In the genomic region with DNA sequence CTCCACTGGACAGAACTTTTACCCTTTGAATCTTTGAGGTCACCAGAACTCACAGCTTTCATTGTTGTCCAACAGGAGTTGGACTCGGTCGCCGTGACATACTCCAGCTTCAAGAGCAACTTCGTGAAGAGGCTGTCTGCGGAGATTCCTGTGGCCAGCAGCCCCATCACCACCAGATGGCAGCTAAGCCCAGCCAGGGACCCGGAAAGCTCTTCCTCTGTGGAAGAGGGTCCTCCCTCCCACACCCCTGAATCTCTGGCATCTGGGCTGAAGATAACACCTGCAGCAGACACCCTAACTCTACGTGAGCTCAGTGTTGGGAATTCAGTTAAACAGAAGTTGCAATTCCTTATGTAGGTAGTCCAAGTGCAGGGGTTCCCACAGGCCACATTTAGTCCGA, we compare ENCODE assay signal across 11 mouse cellular contexts. TPM values are rescaled to one million over a fixed set of nuclear protein-coding genes. Genes with fewer than 3 reads are reported as not detected.
A peak's percentile ranks its signal among the peaks of the same experiment; 100 is the strongest.
DNase-seq lines count a peak whose midpoint lies in the region; ATAC-seq and TF ChIP-seq lines count a peak whose summit lies in the region.
"Had no signal": no experiment of that assay in that cellular context is flagged by ENCODE, and none has a peak within 500 bp of the region (broad histone marks: within the 10 kb centered on the region; RNA-seq: fewer than 3 reads in every experiment).

No protein-coding gene starts in this region.

- H3K4me2 ChIP-seq in forebrain, postnatal 0 days (ENCODE audit: low read depth): no peak overlapping the region
- H3K4me2 ChIP-seq in forebrain, embryonic 12.5 days: no peak overlapping the region
- H3K4me2 ChIP-seq: liver, embryonic 15.5 days had no signal

- H3K4me1 ChIP-seq in forebrain, postnatal 0 days (ENCODE audit: insufficient read depth): no peaks in the 10 kb centered on the region
- no peaks in the 10 kb centered on the region for H3K4me1 ChIP-seq in forebrain, embryonic 12.5 days
- H3K4me1 ChIP-seq: liver, embryonic 15.5 days had no signal

- no peak overlapping the region for H3K4me3 ChIP-seq in forebrain, postnatal 0 days (ENCODE audit: low read depth, low read length)
- no peak overlapping the region for H3K4me3 ChIP-seq in forebrain, embryonic 12.5 days (replicated peaks)
- H3K4me3 ChIP-seq in layer of hippocampus, adult 2 months: no peak overlapping the region
- H3K4me3 ChIP-seq: liver, embryonic 15.5 days had no signal

- H3K27me3 ChIP-seq in forebrain, postnatal 0 days (ENCODE audit: insufficient read depth, low read length): no peaks in the 10 kb centered on the region
- no peaks in the 10 kb centered on the region for H3K27me3 ChIP-seq in forebrain, embryonic 12.5 days
- H3K27me3 ChIP-seq: liver, embryonic 15.5 days had no signal

- no peak overlapping the region for H3K27ac ChIP-seq in forebrain, postnatal 0 days (ENCODE audit: low read depth, low read length)
- H3K27ac ChIP-seq in forebrain, embryonic 12.5 days: no peak overlapping the region
- H3K27ac ChIP-seq in layer of hippocampus, adult 2 months: no peak overlapping the region
- H3K27ac ChIP-seq: liver, embryonic 15.5 days had no signal

- peak; percentile 20 for DNase-seq in forebrain, postnatal 0 days
- DNase-seq in layer of hippocampus, adult 2 months (ENCODE audit: low spot score in 2 of 2): no peak
- DNase-seq in layer of hippocampus, postnatal 14 days (ENCODE audit: low spot score in 2 of 2): no peak
- peak; percentile 37 for DNase-seq in right cerebral cortex, postnatal 14 days
- no peak for DNase-seq in right cerebral cortex, postnatal 4 days
- peak; percentile 34 for DNase-seq in thymus, postnatal 4 days
- DNase-seq in urinary bladder, adult 18-20 months (ENCODE audit: low spot score in 2 of 2): no peak
- DNase-seq: B cell, adult 2 months; spleen, adult 18-20 months had no signal

- H3K36me3 ChIP-seq in forebrain, postnatal 0 days (ENCODE audit: insufficient read depth): no peaks in the 10 kb centered on the region
- no peaks in the 10 kb centered on the region for H3K36me3 ChIP-seq in forebrain, embryonic 12.5 days (replicated peaks)
- H3K36me3 ChIP-seq: liver, embryonic 15.5 days had no signal

- ATAC-seq in forebrain, postnatal 0 days: peak; percentile 36; the same call in 1 of the 2 replicates
- no peak for ATAC-seq in forebrain, embryonic 12.5 days (ENCODE audit: low FRiP score)

- 38% methylated on average over 8 of the region's 8 CpGs for WGBS in forebrain, postnatal 0 days
- WGBS in forebrain, embryonic 12.5 days: 42% methylated on average over 8 of the region's 8 CpGs

- no peak overlapping the region for H3K9ac ChIP-seq in forebrain, postnatal 0 days
- no peak overlapping the region for H3K9ac ChIP-seq in forebrain, embryonic 12.5 days
- H3K9ac ChIP-seq: liver, embryonic 15.5 days had no signal

- H3K9me3 ChIP-seq in forebrain, postnatal 0 days (ENCODE audit: low read length): no peaks in the 10 kb centered on the region
- H3K9me3 ChIP-seq in forebrain, embryonic 12.5 days: no peaks in the 10 kb centered on the region

- peak; percentile 57 for TF ChIP-seq CTCF in forebrain, postnatal 0 days (IDR thresholded peaks at IDR 0.05; ENCODE audit: low read depth)
- peak; percentile 66 for TF ChIP-seq CTCF in layer of hippocampus, adult 2 months (conservative IDR thresholded peaks at IDR 0.05)

RNA-seq across cellular contexts. Expression of a gene that starts 9.6 kb away (rescaled TPM):
- 27.3 and 28.3 TPM in 2 replicates for total RNA-seq in forebrain, postnatal 0 days (2014; rRNA removed)
- 41.7 and 47.6 TPM in 2 replicates for polyA plus RNA-seq in forebrain, postnatal 0 days (2015; fragmentation: Nextera tagmentation; extraction: Ambion mirVana)
- polyA plus RNA-seq in forebrain, embryonic 12.5 days (2016; fragmentation: Nextera tagmentation; extraction: Ambion mirVana): 77.0 and 81.2 TPM in 2 replicates
- 1 to 10 TPM; 7.4 to 9.2 TPM for total RNA-seq in layer of hippocampus, adult 2 months (2021)
- 10 to 100 TPM; 12.1 to 18.4 TPM for total RNA-seq in layer of hippocampus, postnatal 14 days (2021)

RNA-seq across cellular contexts. Expression of a gene that starts 20.9 kb away (rescaled TPM):
- total RNA-seq in forebrain, postnatal 0 days (2014; rRNA removed): 1.0 and 1.8 TPM in 2 replicates
- polyA plus RNA-seq in forebrain, postnatal 0 days (2015; fragmentation: Nextera tagmentation; extraction: Ambion mirVana): 0.31 and 0.97 TPM in 2 replicates
- polyA plus RNA-seq in forebrain, embryonic 12.5 days (2016; fragmentation: Nextera tagmentation; extraction: Ambion mirVana): 0.97 and 1.3 TPM in 2 replicates
- under 1 TPM in 1 of 2 experiments, not detected in 1; 0.37 TPM for total RNA-seq in layer of hippocampus, adult 2 months (2021)
- under 1 TPM in 1 of 2 experiments, not detected in 1; 0.21 TPM for total RNA-seq in layer of hippocampus, postnatal 14 days (2021)
- polyA plus RNA-seq: liver, embryonic 15.5 days had no signal

RNA-seq across cellular contexts. Expression of a gene that starts 45.0 kb away (rescaled TPM):
- total RNA-seq in forebrain, postnatal 0 days (2014; rRNA removed): 0.62 TPM in 1 of 2 replicates, not detected in the other
- polyA plus RNA-seq in forebrain, postnatal 0 days (2015; fragmentation: Nextera tagmentation; extraction: Ambion mirVana): 0.18 TPM in 1 of 2 replicates, not detected in the other
- not detected in 2 replicates for polyA plus RNA-seq in forebrain, embryonic 12.5 days (2016; fragmentation: Nextera tagmentation; extraction: Ambion mirVana)
- total RNA-seq in layer of hippocampus, adult 2 months (2021): not detected
- not detected for total RNA-seq in layer of hippocampus, postnatal 14 days (2021)

Comparison
In these comparisons a context has a peak if more than half of its experiments do, and no peak if none do; other contexts are left out.
1. DNase-seq: peak in forebrain, postnatal 0 days (single experiment), right cerebral cortex, postnatal 14 days (single experiment) and thymus, postnatal 4 days (single experiment); none in layer of hippocampus, adult 2 months (0 of 2), layer of hippocampus, postnatal 14 days (0 of 2), right cerebral cortex, postnatal 4 days (single experiment) and urinary bladder, adult 18-20 months (0 of 2).